Mouse (Mus musculus) thymus, postnatal 0 days (tissue): Measurements from ENCODE around the gene Litaf. TPM values are rescaled to one million over a fixed set of nuclear protein-coding genes. Genes with fewer than 3 reads are reported as not detected.
"Not testable (repeated sequence)": the region's sequence is repeated elsewhere in the genome, so short reads cannot be mapped to it uniquely, and the experiment has no call there.

ENCODE experiments used
- DNase-seq: peaks from one replicate; pipeline ENCODE4 v3.0.0-alpha.2; 2015; ENCODE audit warnings: low spot score
- polyA plus RNA-seq: library from polyadenylated mRNA; unstranded; fragments of >200 nt; fragmentation: Nextera tagmentation; extraction: Ambion mirVana; gene quantifications from 2 replicates; pipeline ENCODE4 v1.2.1, GENCODE M21; 2015

The Litaf gene
- polyA plus RNA-seq, 1 experiment from 2014 or later, result 38.5 TPM

- DNase-seq, result not testable (repeated sequence)
Measured at GRCm38 (mm10) chr16:10958307-10958706, 107.7 kb downstream of the Litaf start.

- DNase-seq, result no peak
Measured at GRCm38 (mm10) chr16:10957794-10958193, 108.2 kb downstream of the Litaf start.

- no peak for DNase-seq
Measured at GRCm38 (mm10) chr16:10956938-10957685, 108.8 kb downstream of the Litaf start.

- DNase-seq, result no peak
Measured at GRCm38 (mm10) chr16:10955078-10955477, 110.9 kb downstream of the Litaf start.

GRCm38 (mm10) chr16:10952881-10953280, 113.1 kb downstream of the Litaf start:
- DNase-seq, result no peak

GRCm38 (mm10) chr16:10952071-10952470, 113.9 kb downstream of the Litaf start:
- DNase-seq, result no peak

GRCm38 (mm10) chr16:10951581-10951980, 114.4 kb downstream of the Litaf start:
- DNase-seq, result no peak

GRCm38 (mm10) chr16:10950539-10950938, 115.4 kb downstream of the Litaf start:
- no peak for DNase-seq

GRCm38 (mm10) chr16:10947724-10948123, 118.2 kb downstream of the Litaf start:
- DNase-seq, result no peak

- no peak for DNase-seq
Measured at GRCm38 (mm10) chr16:10945381-10946127, 120.4 kb downstream of the Litaf start.

GRCm38 (mm10) chr16:10944545-10944944, 121.4 kb downstream of the Litaf start:
- DNase-seq, result no peak

GRCm38 (mm10) chr16:10943257-10943656, 122.7 kb downstream of the Litaf start:
- DNase-seq, result no peak

GRCm38 (mm10) chr16:10940661-10941060, 125.3 kb downstream of the Litaf start:
- no peak for DNase-seq

GRCm38 (mm10) chr16:10939932-10940331, 126.0 kb downstream of the Litaf start:
- DNase-seq, result no peak

- DNase-seq, result no peak
Measured at GRCm38 (mm10) chr16:10937497-10937896, 128.5 kb downstream of the Litaf start.

GRCm38 (mm10) chr16:10936700-10937319, 129.1 kb downstream of the Litaf start:
- DNase-seq, result no peak

GRCm38 (mm10) chr16:10934047-10934446, 131.9 kb downstream of the Litaf start:
- no peak for DNase-seq

- no peak for DNase-seq
Measured at GRCm38 (mm10) chr16:10933372-10933771, 132.6 kb downstream of the Litaf start.

- DNase-seq, result no peak
Measured at GRCm38 (mm10) chr16:10927026-10927425, 138.9 kb downstream of the Litaf start.

- DNase-seq, result no peak
Measured at GRCm38 (mm10) chr16:10925591-10926180, 140.3 kb downstream of the Litaf start.

GRCm38 (mm10) chr16:10923561-10923960, 142.4 kb downstream of the Litaf start:
- DNase-seq, result no peak

- DNase-seq, result no peak
Measured at GRCm38 (mm10) chr16:10919856-10920255, 146.1 kb downstream of the Litaf start.
